Mouse (Mus musculus) gastrocnemius, adult 8-10 months (tissue): ENCODE measurements at regions not wholly inside any gene's neighbourhood (a gene's known extent, or its start where the extent isn't known, plus 50 kb on each side); places are given as distances from the start of the nearest gene placed in this dataset.
"Not testable (repeated sequence)": the region's sequence is repeated elsewhere in the genome, so short reads cannot be mapped to it uniquely, and the experiment has no call there.

ENCODE experiments used
- DNase-seq, 2 experiments: peaks; one replicate each; pipeline ENCODE4 v3.0.0; 2022; ENCODE audit warnings: low spot score in 2 of 2

DNA sequence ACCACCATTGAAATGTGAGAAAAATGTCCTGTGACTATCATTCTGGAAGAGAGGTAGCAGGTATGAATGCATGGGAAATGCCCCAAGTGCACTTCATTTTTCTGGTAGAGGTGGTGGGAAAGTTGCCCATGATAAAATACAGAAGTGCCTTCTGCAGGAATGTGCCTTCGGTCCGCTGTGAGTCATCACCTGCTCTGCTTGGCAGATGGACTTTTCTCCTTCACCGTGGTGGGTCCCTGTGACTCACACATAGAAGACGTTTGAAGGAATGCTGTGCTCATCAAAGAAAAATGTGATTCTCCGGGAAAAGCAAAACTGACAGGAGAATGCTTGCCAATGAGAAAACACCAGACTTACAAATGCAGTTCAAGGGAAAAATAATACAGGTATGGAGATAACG lies 126.8 kb downstream of the Tnfsf18 start:
- DNase-seq, result no peak

- DNase-seq, result not testable (repeated sequence)
Measured at GRCm38 (mm10) chr1:161614091-161614490, 119.6 kb downstream of the Tnfsf18 start.

- not testable (repeated sequence) for DNase-seq
Measured at GRCm38 (mm10) chr1:161613658-161614057, 119.2 kb downstream of the Tnfsf18 start.

- DNase-seq, result no peak
Measured at GRCm38 (mm10) chr1:161607446-161607845, 113.0 kb downstream of the Tnfsf18 start.

DNA sequence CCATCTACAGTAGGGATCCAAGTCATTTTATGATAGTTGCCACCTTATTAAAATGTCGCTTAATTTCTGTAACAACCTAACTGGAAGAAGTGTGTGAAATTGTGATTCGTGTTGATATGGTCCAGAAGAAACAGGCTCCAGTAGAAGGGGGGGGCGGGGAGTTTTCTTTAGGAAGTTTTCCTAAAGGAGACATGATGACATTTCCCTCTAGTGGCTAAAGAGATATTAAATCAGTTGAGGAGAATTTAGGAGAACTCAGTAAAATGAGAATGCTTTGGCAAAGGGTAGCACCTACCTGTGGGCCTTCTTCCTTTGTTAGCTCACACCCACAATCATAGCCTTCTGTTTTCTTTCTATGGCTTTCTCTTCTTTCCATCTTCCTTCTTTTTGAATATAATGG lies 107.7 kb downstream of the Tnfsf18 start:
- DNase-seq, result no peak

DNA sequence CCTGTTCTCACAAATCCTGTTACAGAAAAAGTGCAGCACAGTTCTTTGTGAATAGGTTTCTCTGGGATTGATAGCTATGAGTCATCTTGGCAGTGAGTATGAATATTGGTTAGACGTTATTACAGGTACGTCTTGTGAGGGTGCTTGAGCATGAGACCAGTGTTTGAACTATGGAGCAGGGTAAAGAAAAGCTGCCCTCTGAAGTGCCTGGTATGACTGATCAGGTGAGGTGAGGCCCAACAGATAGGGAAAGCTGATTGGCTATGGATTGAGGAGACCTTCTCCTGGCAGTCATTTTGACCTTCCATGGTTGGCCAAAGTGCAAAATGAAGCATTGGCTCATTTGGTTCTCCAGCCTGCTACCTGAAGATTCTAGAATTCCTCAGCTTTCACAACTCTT lies 106.7 kb downstream of the Tnfsf18 start:
- DNase-seq, result no peak

GRCm38 (mm10) chr1:161598167-161598566 lies 103.7 kb downstream of the Tnfsf18 start:
- DNase-seq, result no peak

DNA sequence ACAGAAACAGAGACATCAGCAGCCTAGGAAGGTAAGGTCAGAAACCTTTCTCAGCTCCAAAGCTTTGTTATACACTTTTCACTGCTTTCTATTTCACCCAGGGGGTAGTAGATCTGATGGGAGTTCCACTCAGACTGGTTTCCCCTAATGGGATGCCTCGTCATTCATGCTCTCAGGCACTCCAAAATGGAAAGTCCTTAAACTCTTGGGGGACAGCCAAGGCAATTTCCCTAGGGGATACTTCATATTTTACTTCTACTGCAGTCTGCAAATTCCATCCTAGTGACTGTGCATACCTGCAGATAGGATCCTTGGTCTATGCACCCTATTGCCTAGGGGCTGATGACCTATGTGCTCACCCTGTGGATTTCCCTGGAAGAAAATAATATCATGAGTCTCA lies 82.1 kb downstream of the Tnfsf18 start:
- no peak for DNase-seq

DNA sequence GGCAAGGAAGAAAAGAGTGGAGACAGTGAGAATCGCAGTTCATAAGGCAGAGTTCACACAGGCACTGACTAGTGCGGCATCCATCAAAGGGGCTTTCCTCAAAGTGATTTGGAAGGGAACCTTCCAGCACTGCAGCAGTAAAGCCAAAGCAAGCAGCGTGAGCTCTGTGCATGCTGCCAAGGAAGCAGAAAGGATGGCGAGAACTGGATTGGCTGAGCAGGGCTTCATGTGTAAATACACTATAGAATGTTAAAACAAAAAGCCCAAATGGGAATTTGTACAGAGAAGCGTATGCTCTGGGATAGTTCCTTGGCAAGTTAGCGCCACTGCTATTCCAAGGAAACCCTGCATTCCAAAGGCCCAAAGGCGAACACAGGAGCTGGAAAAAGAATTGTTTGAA lies 81.5 kb downstream of the Tnfsf18 start:
- no peak for DNase-seq

DNA sequence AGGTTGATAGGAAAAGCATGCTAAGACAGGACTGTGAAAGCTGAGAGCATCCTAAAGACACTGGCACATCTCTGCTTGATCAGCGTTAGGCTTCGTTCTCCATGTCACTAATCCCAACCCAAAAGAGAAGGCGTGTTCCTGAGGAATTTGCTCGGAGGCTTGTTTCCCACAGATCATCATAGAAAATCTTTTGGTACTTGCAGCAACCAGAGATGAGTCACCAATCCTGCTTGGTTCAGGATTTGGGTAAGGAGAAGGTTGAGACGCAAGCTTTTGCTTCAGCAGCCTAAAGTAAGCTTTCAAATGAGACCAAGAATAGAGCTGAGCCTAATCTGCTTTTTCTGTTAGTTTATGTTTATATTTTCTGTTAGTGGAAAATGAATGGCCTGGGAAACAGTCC lies 80.7 kb downstream of the Tnfsf18 start:
- no peak for DNase-seq

DNA sequence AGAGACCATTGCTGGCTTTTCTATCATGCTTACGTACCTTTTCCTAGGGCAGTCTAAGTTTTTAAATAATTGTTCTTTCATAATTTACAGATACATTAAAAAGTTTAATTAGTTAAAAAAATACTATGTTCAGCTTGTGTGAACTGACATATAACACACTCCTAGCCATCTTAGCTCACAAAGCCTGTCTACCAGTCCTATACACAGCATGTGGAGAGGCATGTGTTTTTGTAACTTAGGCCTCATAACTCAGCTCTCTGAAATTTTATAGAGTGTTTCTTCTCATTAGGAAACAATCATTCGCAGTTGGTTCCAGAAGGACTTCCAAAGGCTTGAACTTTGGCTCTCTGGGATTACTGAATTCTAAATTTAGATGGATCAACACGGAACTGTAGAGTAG lies 76.3 kb downstream of the Tnfsf18 start:
- DNase-seq, result no peak

- no peak for DNase-seq
Measured at GRCm38 (mm10) chr1:161567826-161568225, 73.4 kb downstream of the Tnfsf18 start.

DNA sequence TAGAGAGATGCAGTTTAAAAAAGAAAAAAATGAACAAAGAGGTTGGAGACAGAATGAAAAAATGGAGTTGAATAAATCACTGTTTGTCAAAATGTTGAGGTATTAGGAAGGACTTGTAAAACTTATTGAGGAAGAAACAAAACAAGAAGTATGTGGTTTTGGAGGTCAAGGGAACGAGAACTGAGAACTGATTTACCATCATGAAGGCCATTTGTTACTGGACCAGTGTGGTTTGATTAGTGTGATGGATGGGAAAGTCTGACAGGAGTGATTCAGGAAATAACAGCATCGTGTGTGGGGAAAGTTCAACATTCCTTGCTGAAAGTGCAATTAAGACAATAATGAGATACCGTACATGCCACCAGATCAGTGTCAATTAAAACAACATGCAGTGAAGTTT lies 65.9 kb downstream of the Tnfsf18 start:
- DNase-seq, result no peak
